Mouse (Mus musculus) fibroblast of lung, adult 2 months (primary cell): ENCODE data around the gene Ip6k3.
A peak's percentile ranks its signal among the peaks of the same experiment; 100 is the strongest.

Experiments used
- DNase-seq: peaks from one replicate; pipeline ENCODE4 v3.0.0-alpha.2; 2011; ENCODE audit warnings: low read depth

Gene Ip6k3

GRCm38 (mm10) chr17:27182401-27182800, 14.8 kb upstream of the Ip6k3 start:
- no peak for DNase-seq

- DNase-seq = peak; percentile 46
Measured at GRCm38 (mm10) chr17:27181666-27182065, 14.1 kb upstream of the Ip6k3 start.

- DNase-seq = peak; percentile 59
Measured at GRCm38 (mm10) chr17:27179681-27180280, 12.2 kb upstream of the Ip6k3 start.

GRCm38 (mm10) chr17:27178427-27179177, 11.0 kb upstream of the Ip6k3 start:
- no peak for DNase-seq

- no peak for DNase-seq
Measured at GRCm38 (mm10) chr17:27178019-27178418, 10.4 kb upstream of the Ip6k3 start.

GRCm38 (mm10) chr17:27176754-27177153, 9.2 kb upstream of the Ip6k3 start:
- no peak for DNase-seq

- no peak for DNase-seq
Measured at GRCm38 (mm10) chr17:27176287-27176686, 8.7 kb upstream of the Ip6k3 start.

- DNase-seq = no peak
Measured at GRCm38 (mm10) chr17:27175196-27175874, 7.7 kb upstream of the Ip6k3 start.

GRCm38 (mm10) chr17:27173715-27174114, 6.1 kb upstream of the Ip6k3 start:
- no peak for DNase-seq

- DNase-seq = no peak
Measured at GRCm38 (mm10) chr17:27172459-27172858, 4.9 kb upstream of the Ip6k3 start.

- DNase-seq = no peak
Measured at GRCm38 (mm10) chr17:27171121-27171520, 3.5 kb upstream of the Ip6k3 start.

- DNase-seq = peak; percentile 74
Measured at GRCm38 (mm10) chr17:27169952-27170695, 2.5 kb upstream of the Ip6k3 start.

- no peak for DNase-seq
Measured at GRCm38 (mm10) chr17:27168569-27168968, 974 bp upstream of the Ip6k3 start.

- DNase-seq = no peak
Measured at GRCm38 (mm10) chr17:27166901-27167300, 694 bp downstream of the Ip6k3 start.

- no peak for DNase-seq
Measured at GRCm38 (mm10) chr17:27165054-27165773, 2.4 kb downstream of the Ip6k3 start.

- peak; percentile 79 for DNase-seq
Measured at GRCm38 (mm10) chr17:27160905-27161304, 6.7 kb downstream of the Ip6k3 start.

- DNase-seq = no peak
Measured at GRCm38 (mm10) chr17:27159169-27159568, 8.4 kb downstream of the Ip6k3 start.

GRCm38 (mm10) chr17:27158439-27158838, 9.2 kb downstream of the Ip6k3 start:
- no peak for DNase-seq

GRCm38 (mm10) chr17:27155752-27156151, 11.8 kb downstream of the Ip6k3 start:
- no peak for DNase-seq

- no peak for DNase-seq
Measured at GRCm38 (mm10) chr17:27154881-27155280, 12.7 kb downstream of the Ip6k3 start.

- DNase-seq = peak; percentile 97
Measured at GRCm38 (mm10) chr17:27154256-27154655, 13.3 kb downstream of the Ip6k3 start.

- DNase-seq = no peak
Measured at GRCm38 (mm10) chr17:27153773-27154193, 13.8 kb downstream of the Ip6k3 start.
